ENCODE assay signal across 18 mouse cellular contexts in genomic region chr4:102488000-102488399, GRCm38 (mm10).
DNase-seq lines count a peak whose midpoint lies in the region; ATAC-seq and TF ChIP-seq lines count a peak whose summit lies in the region.
"Had no signal": no experiment of that assay in that cellular context is flagged by ENCODE, and none has a peak within 500 bp of the region (broad histone marks: within the 10 kb centered on the region; RNA-seq: fewer than 3 reads in every experiment).

No protein-coding gene starts in this region.

- peak overlapping the region; percentile 28 for H3K4me3 ChIP-seq in heart, adult 2 months
- no peak overlapping the region for H3K4me3 ChIP-seq in intestine, postnatal 0 days (ENCODE audit: low read depth, low read length)
- H3K4me3 ChIP-seq in intestine, embryonic 15.5 days (replicated peaks): no peak overlapping the region
- no peak overlapping the region for H3K4me3 ChIP-seq in midbrain, embryonic 11.5 days (ENCODE audit: low read depth, low read length)
- no peak overlapping the region for H3K4me3 ChIP-seq in midbrain, embryonic 13.5 days (replicated peaks)
- H3K4me3 ChIP-seq: forebrain, embryonic 10.5 days; heart, embryonic 10.5 days; hindbrain, embryonic 12.5 days; limb, embryonic 15.5 days; neural tube, embryonic 12.5 days had no signal

- no peak overlapping the region; the same call in 1 of the 2 replicates for H3K9ac ChIP-seq in heart, adult 2 months (ENCODE audit: low read depth, low read length)
- H3K9ac ChIP-seq in intestine, postnatal 0 days (ENCODE audit: low read depth, low read length): no peak overlapping the region
- no peak overlapping the region for H3K9ac ChIP-seq in intestine, embryonic 15.5 days
- no peak overlapping the region for H3K9ac ChIP-seq in midbrain, embryonic 11.5 days (ENCODE audit: low read length)
- no peak overlapping the region for H3K9ac ChIP-seq in midbrain, embryonic 13.5 days (replicated peaks)
- H3K9ac ChIP-seq: hindbrain, embryonic 12.5 days; limb, embryonic 15.5 days; liver, postnatal 0 days; neural tube, embryonic 12.5 days had no signal

- H3K79me2 ChIP-seq in heart, adult 2 months (replicated peaks; ENCODE audit: control insufficient read depth, insufficient read depth, low read length): no peaks in the 10 kb centered on the region

- no peaks in the 10 kb centered on the region for H3K9me3 ChIP-seq in intestine, postnatal 0 days (ENCODE audit: control insufficient read depth)
- no peaks in the 10 kb centered on the region for H3K9me3 ChIP-seq in intestine, embryonic 15.5 days
- H3K9me3 ChIP-seq in midbrain, embryonic 11.5 days (ENCODE audit: control insufficient read depth, low read length): no peaks in the 10 kb centered on the region
- no peaks in the 10 kb centered on the region for H3K9me3 ChIP-seq in midbrain, embryonic 13.5 days
- H3K9me3 ChIP-seq: forebrain, embryonic 10.5 days; heart, embryonic 10.5 days; hindbrain, embryonic 12.5 days; limb, embryonic 15.5 days; neural tube, embryonic 12.5 days had no signal

- no peaks in the 10 kb centered on the region for H3K36me3 ChIP-seq in heart, adult 2 months (ENCODE audit: control insufficient read depth, insufficient read depth, low read length)
- no peaks in the 10 kb centered on the region for H3K36me3 ChIP-seq in intestine, postnatal 0 days (ENCODE audit: control insufficient read depth, insufficient read depth)
- no peaks in the 10 kb centered on the region for H3K36me3 ChIP-seq in intestine, embryonic 15.5 days
- no peaks in the 10 kb centered on the region for H3K36me3 ChIP-seq in midbrain, embryonic 11.5 days (ENCODE audit: control insufficient read depth, insufficient read depth, low read length)
- no peaks in the 10 kb centered on the region for H3K36me3 ChIP-seq in midbrain, embryonic 13.5 days
- H3K36me3 ChIP-seq: forebrain, embryonic 10.5 days; heart, embryonic 10.5 days; hindbrain, embryonic 12.5 days; limb, embryonic 15.5 days; neural tube, embryonic 12.5 days had no signal

- TF ChIP-seq CTCF in heart, adult 2 months (IDR thresholded peaks at IDR 0.05): peak; percentile 58
- peak; percentile 48 for TF ChIP-seq CTCF in intestine, postnatal 0 days (IDR thresholded peaks at IDR 0.05; ENCODE audit: low read depth)

- ATAC-seq in intestine, postnatal 0 days: no peak
- no peak for ATAC-seq in intestine, embryonic 15.5 days
- no peak for ATAC-seq in midbrain, embryonic 11.5 days (ENCODE audit: low FRiP score)
- ATAC-seq in midbrain, embryonic 13.5 days: no peak
- ATAC-seq: liver, postnatal 0 days had no signal

- TF ChIP-seq EP300 in heart, adult 2 months (IDR thresholded peaks at IDR 0.05; ENCODE audit: insufficient read depth, low read depth, low read length): no peak

- H3K27ac ChIP-seq in heart, adult 2 months: peak overlapping the region; percentile 85
- H3K27ac ChIP-seq in intestine, postnatal 0 days (ENCODE audit: low read depth, low read length): no peak overlapping the region
- H3K27ac ChIP-seq in intestine, embryonic 15.5 days: no peak overlapping the region
- no peak overlapping the region for H3K27ac ChIP-seq in midbrain, embryonic 11.5 days (ENCODE audit: low read depth, low read length)
- no peak overlapping the region for H3K27ac ChIP-seq in midbrain, embryonic 13.5 days
- H3K27ac ChIP-seq: forebrain, embryonic 10.5 days; heart, embryonic 10.5 days; hindbrain, embryonic 12.5 days; neural tube, embryonic 12.5 days had no signal

- WGBS in heart, adult 2 months: 24% methylated on average over 2 of the region's 2 CpGs
- 29% methylated on average over 2 of the region's 2 CpGs for WGBS in intestine, postnatal 0 days
- WGBS in intestine, embryonic 15.5 days: 19% methylated on average over 2 of the region's 2 CpGs
- 68% methylated on average over 2 of the region's 2 CpGs for WGBS in midbrain, embryonic 11.5 days
- 70% methylated on average over 2 of the region's 2 CpGs for WGBS in midbrain, embryonic 13.5 days

- DNase-seq in heart, adult 2 months: no peak
- no peak for DNase-seq in heart, adult 9 months (ENCODE audit: low spot score in 2 of 2)
- peak; percentile 28 for DNase-seq in midbrain, embryonic 11.5 days (ENCODE audit: low spot score, missing footprints)
- DNase-seq in thymus, postnatal 36 days: no peak
- DNase-seq: adrenal gland, postnatal 25 days; cerebellum, adult 11 months; cerebellum, postnatal 25 days; embryo, embryonic 11 days; liver, postnatal 0 days; right cerebral cortex, adult 18-20 months had no signal

- no peak for TF ChIP-seq POLR2A in heart, adult 2 months (IDR thresholded peaks at IDR 0.05; ENCODE audit: insufficient read depth, low read depth, low read length)

- no peak overlapping the region for H3K4me2 ChIP-seq in intestine, postnatal 0 days (replicated peaks; ENCODE audit: low read depth)
- H3K4me2 ChIP-seq in intestine, embryonic 15.5 days (replicated peaks): no peak overlapping the region
- no peak overlapping the region for H3K4me2 ChIP-seq in midbrain, embryonic 11.5 days
- H3K4me2 ChIP-seq in midbrain, embryonic 13.5 days (replicated peaks): no peak overlapping the region
- H3K4me2 ChIP-seq: hindbrain, embryonic 12.5 days; limb, embryonic 15.5 days; neural tube, embryonic 12.5 days had no signal

- H3K27me3 ChIP-seq in heart, adult 2 months (ENCODE audit: control insufficient read depth, insufficient read depth, low read length): no peaks in the 10 kb centered on the region
- H3K27me3 ChIP-seq in intestine, postnatal 0 days (replicated peaks; ENCODE audit: control insufficient read depth, insufficient read depth, low read length): no peaks in the 10 kb centered on the region
- no peaks in the 10 kb centered on the region for H3K27me3 ChIP-seq in intestine, embryonic 15.5 days (replicated peaks)
- no peaks in the 10 kb centered on the region for H3K27me3 ChIP-seq in midbrain, embryonic 11.5 days (ENCODE audit: control insufficient read depth, insufficient read depth, low read length)
- no peaks in the 10 kb centered on the region for H3K27me3 ChIP-seq in midbrain, embryonic 13.5 days
- H3K27me3 ChIP-seq: hindbrain, embryonic 12.5 days; limb, embryonic 15.5 days; neural tube, embryonic 12.5 days had no signal

- no peaks in the 10 kb centered on the region for H3K4me1 ChIP-seq in heart, adult 2 months (ENCODE audit: control insufficient read depth, insufficient read depth, low read length)
- no peaks in the 10 kb centered on the region for H3K4me1 ChIP-seq in intestine, postnatal 0 days (replicated peaks; ENCODE audit: control insufficient read depth, insufficient read depth, low read length)
- no peaks in the 10 kb centered on the region for H3K4me1 ChIP-seq in intestine, embryonic 15.5 days (replicated peaks)
- H3K4me1 ChIP-seq in midbrain, embryonic 11.5 days (ENCODE audit: control insufficient read depth, insufficient read depth, low read length): no peaks in the 10 kb centered on the region; the same call in 1 of the 2 replicates
- H3K4me1 ChIP-seq in midbrain, embryonic 13.5 days (replicated peaks): peaks cover 25% of the 10 kb centered on the region

- intact Hi-C loops in heart, adult 2 months (cut with DNase I): no loop called here
